Mouse (Mus musculus): ENCODE results near the gene Lrig2.

Lrig2 gene

DNA sequence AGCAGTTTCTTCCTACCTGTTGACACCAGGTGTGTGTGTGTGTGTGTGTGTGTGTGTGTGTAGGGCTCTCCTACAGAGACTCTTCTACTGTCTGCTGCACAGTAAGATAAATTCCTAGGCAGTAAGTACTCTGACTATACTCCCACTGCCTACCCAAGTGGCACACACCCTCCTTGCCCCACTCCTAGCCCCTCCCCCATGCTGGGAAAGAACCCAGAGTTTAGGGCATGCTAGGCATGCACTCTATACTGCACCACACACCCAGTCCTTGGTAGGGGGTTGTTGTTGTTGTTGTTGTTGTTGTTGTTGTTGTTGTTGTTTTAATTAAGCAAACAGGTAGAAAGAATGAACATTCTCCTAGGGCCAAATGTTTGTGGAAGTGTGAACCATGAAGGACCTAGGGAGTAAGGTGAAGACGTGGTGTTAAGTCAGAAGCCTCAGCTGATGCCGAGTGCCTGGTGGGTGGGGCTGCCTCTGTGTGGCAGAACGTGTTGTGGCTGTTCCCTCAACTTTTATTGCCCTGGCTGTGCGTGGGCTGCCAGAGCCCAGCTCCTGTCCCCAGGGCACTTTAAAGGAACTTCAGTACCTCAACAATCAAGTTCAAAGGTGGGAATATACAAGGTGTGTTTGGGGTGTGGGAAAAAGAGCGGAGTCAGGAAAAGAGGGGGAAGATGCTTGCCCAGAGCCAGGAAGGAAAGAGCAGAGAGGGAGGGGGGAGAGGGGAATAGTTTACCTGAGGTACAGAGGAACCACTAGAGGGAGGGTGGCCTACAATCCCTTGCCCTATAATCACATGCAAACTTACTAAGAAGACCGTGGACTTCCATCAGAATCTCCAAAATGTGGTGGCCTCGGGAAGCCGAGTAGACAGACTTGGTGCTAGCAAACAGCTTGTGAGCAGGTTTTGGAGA lies 152.2 kb downstream of the Lrig2 start:
- DNase-seq = no peak

DNA sequence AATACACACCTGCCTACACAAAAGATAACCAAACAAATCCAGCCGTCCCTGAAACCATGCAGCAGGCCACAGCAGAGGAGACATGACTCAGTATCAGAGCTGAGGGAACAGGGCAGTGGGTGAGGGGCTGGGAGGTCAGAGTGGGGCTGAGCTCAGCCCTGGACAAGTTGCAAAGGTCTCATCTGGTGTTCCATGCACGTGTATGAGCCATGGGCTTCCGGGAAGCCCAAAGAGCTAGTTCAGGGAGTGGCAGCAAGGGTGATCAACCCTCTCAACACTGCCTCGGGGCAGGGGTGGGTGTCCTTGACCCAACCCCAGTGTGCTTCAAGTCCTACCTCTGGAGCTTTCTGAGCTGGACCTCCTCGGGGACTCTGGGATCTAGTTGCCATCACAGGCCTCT lies 153.0 kb downstream of the Lrig2 start:
- DNase-seq = no peak

DNA sequence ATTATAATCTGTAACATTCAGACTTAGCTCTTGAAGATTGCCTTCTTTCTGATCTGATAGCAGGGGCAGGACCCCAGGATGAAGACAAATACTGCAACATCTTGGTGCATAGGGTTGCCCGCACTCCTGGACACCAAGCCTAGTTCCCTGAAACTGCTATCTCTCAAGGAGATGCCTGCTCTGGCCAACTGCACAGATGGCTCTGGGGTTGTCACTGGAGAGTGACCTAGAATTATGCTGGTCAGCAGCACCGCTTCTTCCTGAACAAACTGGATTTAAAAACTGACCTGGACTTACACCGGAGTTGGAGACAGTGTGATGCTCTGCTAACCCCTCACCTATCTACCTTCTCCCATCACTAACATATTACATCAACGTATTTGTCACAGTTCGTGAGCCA lies 155.6 kb downstream of the Lrig2 start:
- DNase-seq = no peak

DNA sequence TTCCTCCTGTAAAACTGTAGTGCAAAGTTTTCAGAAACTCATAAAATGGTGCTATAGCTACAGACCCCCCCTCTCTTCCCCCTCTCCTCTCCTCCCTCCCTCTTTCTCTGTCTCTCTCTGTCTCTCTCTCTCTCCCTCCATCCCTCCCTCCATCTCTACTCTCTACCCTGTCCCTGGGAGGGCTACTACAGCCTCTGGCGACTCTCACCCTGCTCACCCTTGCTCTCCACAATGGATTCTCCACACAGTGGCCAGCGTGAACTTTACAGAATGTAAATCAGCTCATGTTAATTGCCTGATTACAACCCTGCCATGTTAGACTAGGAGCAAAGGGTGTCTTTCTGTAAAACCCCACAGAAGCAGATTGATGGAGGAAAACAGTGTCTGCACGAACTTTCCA lies 157.8 kb downstream of the Lrig2 start:
- no peak for DNase-seq

DNA sequence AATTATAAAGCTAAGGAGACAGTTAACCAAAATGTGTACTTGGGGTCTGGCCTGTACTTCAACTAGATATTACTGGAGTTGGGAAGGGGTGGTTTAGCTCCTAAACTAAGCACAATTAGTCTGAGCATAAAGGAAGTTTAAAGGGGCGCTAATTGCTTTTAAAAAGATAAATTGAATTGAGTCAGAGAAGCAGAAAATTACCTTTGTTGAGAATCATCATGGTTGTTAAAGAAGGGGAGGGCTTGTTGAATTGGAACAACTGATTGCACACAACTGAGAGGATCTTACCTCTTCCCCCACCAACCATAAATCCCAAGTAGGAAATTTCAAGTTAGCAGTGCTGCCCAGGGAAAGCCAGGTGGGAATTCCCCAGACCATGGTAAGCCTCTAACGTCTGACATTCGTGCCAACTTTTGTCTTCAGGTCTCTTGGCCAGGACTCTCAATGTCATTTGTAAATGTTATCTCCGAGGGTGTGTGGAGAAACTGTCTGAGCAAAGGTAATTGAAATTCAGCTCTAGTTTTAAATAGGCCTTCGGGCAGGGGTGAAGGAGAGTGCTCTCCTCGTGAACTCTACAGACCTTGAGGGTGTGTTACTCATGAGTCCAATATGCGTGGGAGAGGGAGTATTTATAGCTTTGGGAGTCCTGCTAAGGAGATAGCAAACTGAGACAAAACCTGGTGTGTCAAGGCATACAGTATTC lies 159.2 kb downstream of the Lrig2 start:
- DNase-seq = no peak

DNA sequence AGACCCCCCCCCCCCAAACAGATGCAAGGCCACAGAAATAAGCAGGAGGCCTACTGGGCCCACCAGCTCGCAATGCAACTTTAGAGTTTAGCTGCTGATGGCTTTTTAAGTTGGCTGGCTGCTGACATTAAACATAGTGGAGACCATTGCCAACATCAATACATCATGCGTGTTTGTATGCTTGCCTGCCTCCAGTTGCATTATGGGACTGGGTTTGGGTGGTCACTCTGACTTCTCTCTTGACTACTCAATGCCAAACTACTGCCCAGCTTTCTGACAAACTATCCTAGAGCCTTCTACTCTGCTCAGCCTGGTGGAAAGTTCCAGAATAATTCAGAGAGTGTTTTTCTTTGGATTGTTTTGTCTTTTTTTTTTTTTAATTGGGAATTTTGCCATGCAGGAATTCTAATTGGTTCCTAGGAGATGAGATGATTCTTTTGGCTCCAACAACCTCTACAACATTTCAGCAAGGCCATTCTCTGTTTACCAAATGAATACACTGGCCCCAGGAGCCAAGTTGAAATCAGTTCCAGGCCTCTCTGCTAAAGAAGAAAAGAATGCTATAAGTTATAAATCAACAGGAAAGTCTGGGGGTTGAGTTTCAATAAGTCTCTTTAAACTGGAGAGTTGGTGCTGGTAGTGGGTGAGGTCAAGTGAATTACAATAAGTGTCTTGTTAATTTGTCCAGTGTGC lies 161.3 kb downstream of the Lrig2 start:
- DNase-seq = no peak

DNA sequence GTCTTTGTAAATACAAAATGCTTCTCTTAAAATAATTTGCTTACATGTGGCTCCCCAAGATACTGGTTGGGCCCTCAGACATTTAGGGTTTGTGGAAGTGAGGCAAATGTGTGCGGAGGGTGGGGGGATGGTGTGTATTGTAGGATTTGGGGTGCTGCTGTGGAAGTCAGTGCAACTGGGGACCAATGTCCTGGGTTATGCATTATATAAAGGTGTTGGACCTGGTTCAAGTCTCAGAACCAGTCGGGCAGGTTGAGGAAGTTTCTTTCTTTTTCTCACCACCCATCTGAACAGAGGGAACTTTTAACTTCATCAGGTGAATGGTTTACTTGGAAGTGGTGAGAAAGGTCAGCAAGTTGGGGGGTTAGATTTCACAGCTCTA lies 161.9 kb downstream of the Lrig2 start:
- no peak for DNase-seq

DNA sequence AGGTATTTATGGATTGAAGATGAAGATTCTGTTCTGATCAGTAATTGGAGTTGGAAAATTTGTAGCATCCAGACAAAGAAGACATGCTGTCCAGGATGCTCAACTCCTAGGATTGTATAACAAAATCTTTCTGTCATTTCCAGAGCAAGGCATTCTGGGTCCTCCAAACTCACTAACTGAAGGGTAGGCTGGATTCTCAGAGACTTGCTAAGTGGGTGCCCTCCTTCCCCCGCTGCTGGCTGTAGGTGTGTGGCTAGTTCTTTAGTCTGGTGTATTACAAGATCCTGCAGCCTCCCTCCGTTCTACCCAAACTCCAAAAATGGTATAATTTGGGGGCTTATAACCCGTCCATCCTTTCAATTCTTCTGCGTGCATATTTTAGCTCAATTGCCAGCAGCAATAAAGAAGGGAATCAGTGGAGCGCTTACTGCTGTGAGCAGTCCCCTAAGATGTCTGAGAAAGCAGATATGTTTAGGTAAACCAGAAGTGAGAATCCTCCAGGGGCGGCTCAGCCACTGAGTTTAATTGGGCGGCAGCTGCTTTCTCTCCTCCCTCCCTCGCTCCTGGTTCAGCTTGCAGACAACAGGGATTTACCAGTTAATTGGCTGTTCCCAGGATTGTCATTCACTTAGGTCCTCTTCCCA lies 162.4 kb downstream of the Lrig2 start:
- DNase-seq = no peak
